Mouse (Mus musculus) hindbrain, embryonic 11.5 days (tissue): ENCODE data around the gene Srp68. TPM values are rescaled to one million over a fixed set of nuclear protein-coding genes. Genes with fewer than 3 reads are reported as not detected.
A peak's percentile ranks its signal among the peaks of the same experiment; 100 is the strongest.
"Not testable (repeated sequence)": the region's sequence is repeated elsewhere in the genome, so short reads cannot be mapped to it uniquely, and the experiment has no call there.

ENCODE experiments used
- ATAC-seq: fragments of 200-750 bp; cut with Nextera tagmentation; 2 replicates; pipeline ENCODE4 v1.8.0; 2017; ENCODE audit warnings: mild to moderate bottlenecking, moderate TSS enrichment, moderate library complexity; ENCODE audit not compliant: low FRiP score
- DNase-seq: peaks from one replicate; pipeline ENCODE4 v3.0.0-alpha.2; 2015; ENCODE audit warnings: low spot score
- H3K27ac ChIP-seq: fragments of 300-500 bp; sonication (generic); 2 replicates; pipeline ENCODE4 v1.5.1; 2014; ENCODE audit warnings: mild to moderate bottlenecking, low read depth, low read length
- H3K27me3 ChIP-seq: fragments of 300-500 bp; sonication (generic); 2 replicates; pipeline ENCODE4 v1.6.1; 2014; ENCODE audit warnings: mild to moderate bottlenecking, low read length, moderate library complexity, mixed read lengths; ENCODE audit not compliant: control insufficient read depth, insufficient read depth
- H3K36me3 ChIP-seq: fragments of 300-500 bp; sonication (generic); 2 replicates; pipeline ENCODE4 v1.6.1; 2014; ENCODE audit warnings: mild to moderate bottlenecking, low read length, moderate library complexity, mixed read lengths; ENCODE audit not compliant: control insufficient read depth, insufficient read depth
- H3K4me1 ChIP-seq: fragments of 300-500 bp; sonication (generic); replicated peaks from 2 replicates; pipeline ENCODE4 v1.6.1; 2014; ENCODE audit warnings: low read length, mixed read lengths; ENCODE audit not compliant: control insufficient read depth, insufficient read depth
- H3K4me2 ChIP-seq: fragments of 300-500 bp; sonication (generic); replicated peaks from 2 replicates; pipeline ENCODE4 v1.6.1; 2014; ENCODE audit warnings: mild to moderate bottlenecking, low read depth, low read length
- H3K4me3 ChIP-seq: fragments of 300-500 bp; sonication (generic); 2 replicates; pipeline ENCODE4 v1.5.1; 2014; ENCODE audit warnings: low read depth, low read length
- H3K9ac ChIP-seq: fragments of 300-500 bp; sonication (generic); 2 replicates; pipeline ENCODE4 v1.6.1; 2014; ENCODE audit warnings: low read depth, low read length
- H3K9me3 ChIP-seq: fragments of 300-500 bp; sonication (generic); 2 replicates; pipeline ENCODE4 v1.6.1; 2016; ENCODE audit warnings: low read length; ENCODE audit not compliant: control insufficient read depth
- WGBS: fragments of 180-500 bp; shearing (Covaris S2); extraction: QIAGEN DNeasy Blood & Tissue Kit; methylation state at CpG from one replicate; pipeline ENCODE4 v1.1.7; 2014; 5-methylcytosine and 5-hydroxymethylcytosine counted together
- polyA plus RNA-seq: library from polyadenylated mRNA; unstranded; fragments of >200 nt; fragmentation: Nextera tagmentation; extraction: Ambion mirVana; gene quantifications from 2 replicates; pipeline ENCODE4 v1.2.1, GENCODE M21; 2014

Srp68 gene
- polyA plus RNA-seq, 1 experiment from 2014 or later, result 74.0 TPM

DNA sequence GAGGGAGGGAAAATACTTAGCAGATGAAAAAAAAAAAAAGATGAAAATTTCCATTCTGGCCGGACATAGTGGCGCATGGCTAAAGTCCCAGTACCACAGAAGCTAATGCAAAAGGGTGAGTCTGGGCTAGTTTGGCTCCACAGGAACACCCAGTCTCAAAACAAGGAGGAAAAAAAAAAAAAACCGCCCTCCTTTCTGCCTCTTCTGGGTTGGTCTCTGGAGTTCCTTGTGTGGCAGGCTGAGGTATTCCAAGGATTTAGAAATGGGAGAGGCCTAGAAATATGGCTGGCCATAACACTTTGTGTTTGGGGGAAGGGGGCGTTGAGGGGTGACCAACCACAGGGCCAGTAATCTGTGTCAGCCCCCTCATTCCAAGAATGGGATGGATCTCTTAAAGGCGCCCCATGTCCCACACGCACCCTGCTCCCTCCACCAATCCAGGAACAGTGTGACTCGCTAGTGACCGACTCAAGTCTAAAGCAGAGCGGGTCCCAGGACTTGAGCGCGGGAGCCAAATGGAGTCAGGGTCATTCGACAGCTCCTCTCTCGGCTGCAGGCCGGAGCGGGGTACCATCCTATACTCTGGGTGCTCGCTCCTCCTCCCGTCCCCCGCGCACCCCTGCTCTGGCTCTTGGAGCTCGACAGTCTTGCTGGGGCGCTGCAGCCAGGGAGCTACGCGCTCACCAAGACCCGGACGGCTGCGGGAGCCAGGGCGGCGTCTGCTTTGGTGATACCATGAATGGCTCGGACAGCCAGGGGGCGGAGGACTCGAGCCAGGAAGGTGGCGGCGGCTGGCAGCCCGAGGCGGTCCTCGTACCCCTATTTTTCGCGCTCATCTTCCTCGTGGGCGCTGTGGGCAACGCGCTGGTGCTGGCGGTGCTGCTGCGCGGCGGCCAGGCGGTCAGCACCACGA is 7.0 kb upstream of the Srp68 start, which contains the start of gene Galr2:
Gene Galr2, plus strand, starts transcription at position 189 of the 913 bp plus-strand sequence.
- H3K9me3 ChIP-seq, result no peaks in the 10 kb centered on the region
- DNase-seq (peak; percentile 54), ATAC-seq (no peak)
- peak within 1 kb of the TSS; percentile 41; the same call in 1 of the 2 replicates for H3K9ac ChIP-seq
- H3K36me3 ChIP-seq, result no peaks in the 10 kb centered on the region
- peaks cover 54% of the 10 kb centered on the region for H3K27me3 ChIP-seq
- H3K4me3 ChIP-seq, result peak within 1 kb of the TSS; percentile 27
- WGBS, result 7% methylated on average over 48 of the region's 48 CpGs
- H3K4me2 ChIP-seq, result peak within 1 kb of the TSS; percentile 42
- H3K27ac ChIP-seq, result no peak within 1 kb of the TSS
- H3K4me1 ChIP-seq, result peaks cover 10% of the 10 kb centered on the region

- peaks cover 14% of the 10 kb centered on the region for H3K4me1 ChIP-seq
- not testable (repeated sequence) for H3K9me3 ChIP-seq, H3K36me3 ChIP-seq, H3K4me2 ChIP-seq, ATAC-seq, H3K4me3 ChIP-seq, DNase-seq, H3K9ac ChIP-seq, H3K27ac ChIP-seq
- H3K27me3 ChIP-seq, result peaks cover 24% of the 10 kb centered on the region
- 83% methylated on average over 1 of the region's 1 CpGs for WGBS
These were observed 3.2 kb upstream of the Srp68 start for GRCm38 (mm10) chr11:116277184-116277583.

- Histone ChIP-seq H3K27me3 (no peaks in the 10 kb centered on the region), H3K4me2 (peak overlapping the region; percentile 84), H3K4me1 (peaks cover 7% of the 10 kb centered on the region; the same call in 1 of the 2 replicates), H3K27ac (peak overlapping the region; percentile 83; the same call in 1 of the 2 replicates), H3K9me3 (no peaks in the 10 kb centered on the region), H3K36me3 (no peaks in the 10 kb centered on the region), H3K9ac (peak overlapping the region; percentile 84), H3K4me3 (peak overlapping the region; percentile 90)
- WGBS, result under 1% methylated on average over 39 of the region's 39 CpGs
- DNase-seq, result no peak
- peak; percentile 68 for ATAC-seq
These were observed 460 bp downstream of the Srp68 start for GRCm38 (mm10) chr11:116273469-116274044.

DNA sequence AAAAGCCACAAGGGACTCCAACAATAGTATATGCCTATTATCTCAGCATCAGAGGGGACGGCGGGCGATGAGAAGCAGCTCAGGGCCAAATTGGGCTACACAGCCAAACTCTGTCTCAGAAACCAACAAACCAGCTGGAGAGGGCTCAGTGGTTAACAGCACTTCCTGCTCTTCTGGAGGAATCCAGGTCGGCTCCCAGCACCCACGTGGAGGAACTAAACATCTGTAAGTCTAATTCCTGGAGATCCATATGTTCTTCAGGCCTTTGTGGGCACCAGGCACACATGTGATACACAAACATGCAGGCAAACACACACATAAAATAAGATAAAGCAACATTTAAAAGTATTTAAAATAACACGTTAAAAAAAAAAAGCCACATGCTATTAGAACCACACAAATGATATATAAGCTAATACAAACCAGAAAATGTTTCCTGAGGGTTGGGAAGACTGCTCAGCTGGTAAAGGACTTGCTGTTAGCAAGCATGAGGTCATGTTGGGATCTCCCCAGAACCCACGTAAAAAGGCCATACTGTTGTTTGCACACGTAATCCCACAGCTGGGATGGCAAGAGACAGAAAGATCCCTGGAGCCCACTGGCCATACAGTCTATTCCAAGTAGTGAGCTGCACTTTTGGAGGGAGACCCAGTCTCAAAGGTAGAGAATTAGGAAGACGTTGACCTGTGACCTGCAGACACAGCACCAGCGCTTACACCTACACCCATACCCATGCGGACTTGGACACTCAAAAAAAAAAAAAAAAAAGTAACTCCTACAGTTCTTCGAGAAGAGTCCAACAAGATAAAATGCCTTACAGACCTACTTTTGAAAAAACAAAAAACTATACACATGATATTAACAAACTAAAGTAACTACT is 1.2 kb downstream of the Srp68 start:
- Histone ChIP-seq H3K27ac (no peak overlapping the region), H3K4me2 (peak overlapping the region; percentile 84), H3K27me3 (no peaks in the 10 kb centered on the region), H3K36me3 (peaks cover 3% of the 10 kb centered on the region; the same call in 1 of the 2 replicates), H3K4me3 (peak overlapping the region; percentile 90), H3K9ac (peak overlapping the region; percentile 84), H3K9me3 (no peaks in the 10 kb centered on the region), H3K4me1 (peaks cover 7% of the 10 kb centered on the region; the same call in 1 of the 2 replicates)
- no peak for DNase-seq
- ATAC-seq, result no peak
- WGBS, result 62% methylated on average over 12 of the region's 12 CpGs

DNA sequence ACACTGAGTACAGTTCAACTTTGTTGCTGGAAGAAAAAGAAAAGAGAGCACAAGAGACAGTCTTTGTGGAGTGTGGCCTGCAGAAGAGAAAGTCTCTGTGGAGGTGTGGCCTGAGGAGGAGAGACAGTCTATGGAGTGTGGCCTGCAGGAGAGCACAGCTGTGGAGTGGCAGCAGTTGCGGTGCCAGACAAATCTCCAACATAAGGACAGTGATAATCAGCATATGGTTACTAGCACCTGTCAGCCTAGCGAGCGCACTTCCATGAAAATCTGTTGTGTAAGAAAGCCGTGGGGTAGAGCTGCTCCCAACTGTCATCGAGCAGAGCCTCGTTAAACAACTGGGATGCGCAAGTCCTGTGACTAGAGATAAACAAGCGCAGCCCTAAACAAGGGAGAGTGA is 4.5 kb downstream of the Srp68 start:
- H3K36me3 ChIP-seq, result peaks cover 10% of the 10 kb centered on the region; the same call in 1 of the 2 replicates
- ATAC-seq, result no peak

DNA sequence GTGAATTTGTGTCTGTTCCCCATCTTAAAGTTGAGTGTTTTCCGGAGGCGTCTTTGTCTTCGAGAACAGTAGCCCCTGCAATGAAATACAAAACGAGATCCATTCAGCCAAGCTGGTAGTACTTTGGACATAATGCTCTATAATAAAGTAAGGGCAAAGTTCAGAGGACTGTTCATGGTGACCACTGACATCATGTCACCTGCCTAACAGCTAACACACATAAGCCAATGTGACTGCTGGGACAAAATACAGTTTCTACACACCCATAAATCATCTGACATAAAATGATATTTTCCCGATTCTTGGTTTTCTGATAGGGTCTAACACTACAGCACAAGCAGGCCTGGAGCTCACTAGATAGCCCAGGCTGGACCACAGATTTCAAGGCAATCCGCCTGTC is 5.7 kb downstream of the Srp68 start:
- WGBS, result 94% methylated on average over 6 of the region's 6 CpGs
- peaks cover 13% of the 10 kb centered on the region; the same call in 1 of the 2 replicates for H3K36me3 ChIP-seq
- H3K27me3 ChIP-seq, result no peaks in the 10 kb centered on the region

More for the DNA sequence above, 4.5 kb downstream of the Srp68 start:
- H3K27me3 ChIP-seq, result no peaks in the 10 kb centered on the region
- no peak overlapping the region for H3K9ac ChIP-seq
- no peaks in the 10 kb centered on the region for H3K9me3 ChIP-seq
- no peak for DNase-seq
- no peak overlapping the region for H3K4me3 ChIP-seq
- WGBS, result 93% methylated on average over 8 of the region's 8 CpGs
- H3K4me2 ChIP-seq, result no peak overlapping the region
- no peak overlapping the region for H3K27ac ChIP-seq
- H3K4me1 ChIP-seq, result peaks cover 7% of the 10 kb centered on the region; the same call in 1 of the 2 replicates

DNA sequence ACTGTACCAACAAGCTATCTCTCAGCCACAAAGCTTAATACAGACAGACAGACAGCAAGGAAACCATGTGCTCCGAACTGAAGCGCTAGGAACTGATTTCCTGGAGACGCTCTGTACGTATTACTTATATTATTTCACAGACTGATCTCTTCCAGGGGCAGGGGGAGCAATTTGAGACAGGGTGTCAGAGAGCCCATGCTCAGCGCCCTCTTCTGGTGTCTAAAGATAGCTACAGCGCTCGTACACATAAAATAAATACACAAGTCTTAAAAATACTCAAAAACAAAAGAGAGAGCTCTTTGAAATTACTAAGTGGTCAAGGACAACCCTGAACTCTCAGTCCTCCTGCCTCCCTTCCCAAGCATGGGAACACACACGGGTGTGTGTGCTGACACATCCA is 6.4 kb downstream of the Srp68 start:
- no peak overlapping the region for H3K4me2 ChIP-seq
- no peaks in the 10 kb centered on the region for H3K27me3 ChIP-seq
- H3K9me3 ChIP-seq, result no peaks in the 10 kb centered on the region
- peaks cover 17% of the 10 kb centered on the region; the same call in 1 of the 2 replicates for H3K36me3 ChIP-seq
- H3K4me1 ChIP-seq, result peaks cover 4% of the 10 kb centered on the region; the same call in 1 of the 2 replicates
- 84% methylated on average over 8 of the region's 8 CpGs for WGBS
- DNase-seq (no peak), ATAC-seq (no peak)
- no peak overlapping the region for H3K27ac ChIP-seq
- no peak overlapping the region for H3K4me3 ChIP-seq
- H3K9ac ChIP-seq, result no peak overlapping the region

More for the DNA sequence above, 5.7 kb downstream of the Srp68 start:
- Histone ChIP-seq H3K4me2 (no peak overlapping the region), H3K4me3 (no peak overlapping the region), H3K9me3 (no peaks in the 10 kb centered on the region), H3K9ac (no peak overlapping the region), H3K4me1 (peaks cover 7% of the 10 kb centered on the region; the same call in 1 of the 2 replicates), H3K27ac (no peak overlapping the region)
- DNase-seq (no peak), ATAC-seq (no peak)

DNA sequence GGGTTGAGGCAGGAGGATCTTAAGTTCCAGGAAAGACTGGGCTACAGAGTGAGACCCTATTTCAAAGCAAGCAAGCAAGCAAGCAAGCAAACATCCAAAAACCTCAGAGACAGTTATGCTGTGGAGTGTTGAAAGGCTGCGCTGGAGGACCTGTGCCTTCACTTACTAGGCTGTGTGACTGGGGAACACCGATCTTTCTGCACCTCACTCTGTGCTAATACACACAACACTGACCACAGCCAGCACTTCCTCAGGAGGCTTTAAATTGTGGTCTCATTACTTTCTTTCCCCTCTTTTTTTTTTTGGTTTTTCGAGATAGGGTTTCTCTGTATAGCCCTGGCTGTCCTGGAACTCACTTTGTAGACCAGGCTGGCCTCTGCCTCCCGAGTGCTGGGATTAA is 8.2 kb downstream of the Srp68 start:
- Histone ChIP-seq H3K9ac (no peak overlapping the region), H3K27me3 (no peaks in the 10 kb centered on the region), H3K4me3 (no peak overlapping the region), H3K4me2 (no peak overlapping the region), H3K27ac (no peak overlapping the region), H3K9me3 (no peaks in the 10 kb centered on the region), H3K36me3 (peaks cover 23% of the 10 kb centered on the region), H3K4me1 (no peaks in the 10 kb centered on the region)
- WGBS, result 91% methylated on average over 4 of the region's 4 CpGs
- ATAC-seq, result no peak
- no peak for DNase-seq
